Mouse (Mus musculus) spleen, postnatal 4 days (tissue): ENCODE data around the gene Slc8a1.

ENCODE experiments used
- DNase-seq, 2 experiments: peaks; one replicate each; pipeline ENCODE4 v3.0.0; 2022; ENCODE audit warnings: low spot score in 2 of 2

The Slc8a1 gene

GRCm38 (mm10) chr17:81513368-81513958 is 224.7 kb downstream of the Slc8a1 start:
- DNase-seq = no peak

- no peak for DNase-seq
Measured at GRCm38 (mm10) chr17:81505162-81505685, 233.0 kb downstream of the Slc8a1 start.

- DNase-seq = no peak
Measured at GRCm38 (mm10) chr17:81504040-81504439, 234.1 kb downstream of the Slc8a1 start.

- no peak for DNase-seq
Measured at GRCm38 (mm10) chr17:81502732-81503131, 235.4 kb downstream of the Slc8a1 start.

GRCm38 (mm10) chr17:81500686-81501407 is 237.3 kb downstream of the Slc8a1 start:
- DNase-seq = no peak

GRCm38 (mm10) chr17:81497919-81498318 is 240.3 kb downstream of the Slc8a1 start:
- DNase-seq = no peak

- DNase-seq = no peak
Measured at GRCm38 (mm10) chr17:81496616-81497015, 241.6 kb downstream of the Slc8a1 start.

- no peak for DNase-seq
Measured at GRCm38 (mm10) chr17:81492216-81492865, 245.8 kb downstream of the Slc8a1 start.

GRCm38 (mm10) chr17:81486388-81486787 is 251.8 kb downstream of the Slc8a1 start:
- DNase-seq = no peak

GRCm38 (mm10) chr17:81481843-81482490 is 256.2 kb downstream of the Slc8a1 start:
- DNase-seq = no peak

GRCm38 (mm10) chr17:81480351-81481161 is 257.6 kb downstream of the Slc8a1 start:
- peak; percentile 36 to 63 for DNase-seq

GRCm38 (mm10) chr17:81479807-81480206 is 258.4 kb downstream of the Slc8a1 start:
- DNase-seq = no peak

GRCm38 (mm10) chr17:81477420-81477819 is 260.8 kb downstream of the Slc8a1 start:
- no peak for DNase-seq

- DNase-seq = no peak
Measured at GRCm38 (mm10) chr17:81473363-81473762, 264.8 kb downstream of the Slc8a1 start.

GRCm38 (mm10) chr17:81468941-81469340 is 269.2 kb downstream of the Slc8a1 start:
- no peak for DNase-seq

GRCm38 (mm10) chr17:81459379-81459778 is 278.8 kb downstream of the Slc8a1 start:
- no peak for DNase-seq

GRCm38 (mm10) chr17:81455977-81456376 is 282.2 kb downstream of the Slc8a1 start:
- DNase-seq = no peak

GRCm38 (mm10) chr17:81455269-81455668 is 282.9 kb downstream of the Slc8a1 start:
- DNase-seq = no peak

- no peak for DNase-seq
Measured at GRCm38 (mm10) chr17:81441463-81441862, 296.7 kb downstream of the Slc8a1 start, which contains the start of gene Gm11096. Gene Gm11096 (plus strand): TSS chr17:81441763.

- no peak for DNase-seq
Measured at GRCm38 (mm10) chr17:81433148-81433547, 305.0 kb downstream of the Slc8a1 start.

- no peak for DNase-seq
Measured at GRCm38 (mm10) chr17:81432733-81433132, 305.4 kb downstream of the Slc8a1 start.
